27 mouse cellular contexts compared by ENCODE assay signal in genomic region chr7:128884015-128884414, GRCm38 (mm10).
A peak's percentile ranks its signal among the peaks of the same experiment; 100 is the strongest.
DNase-seq lines count a peak whose midpoint lies in the region; ATAC-seq and TF ChIP-seq lines count a peak whose summit lies in the region.
"Had no signal": no experiment of that assay in that cellular context is flagged by ENCODE, and none has a peak within 500 bp of the region (broad histone marks: within the 10 kb centered on the region; RNA-seq: fewer than 3 reads in every experiment).

No protein-coding gene starts in this region.

- WGBS in midbrain, postnatal 0 days: 67% methylated on average over 3 of the region's 3 CpGs
- 73% methylated on average over 3 of the region's 3 CpGs for WGBS in midbrain, embryonic 13.5 days

- no peak overlapping the region for H3K4me3 ChIP-seq in layer of hippocampus, adult 2 months
- no peak overlapping the region for H3K4me3 ChIP-seq in midbrain, postnatal 0 days (ENCODE audit: low read depth, low read length)
- no peak overlapping the region for H3K4me3 ChIP-seq in midbrain, embryonic 13.5 days (replicated peaks)
- no peak overlapping the region for H3K4me3 ChIP-seq in E14TG2a.4 (replicated peaks; ENCODE audit: low read length)
- H3K4me3 ChIP-seq: embryonic facial prominence, embryonic 12.5 days; heart, embryonic 12.5 days; hindbrain, embryonic 15.5 days; left cerebral cortex, adult 2 months; limb, embryonic 12.5 days; lung, embryonic 15.5 days; megakaryocyte, embryonic 14.5 days; midbrain, embryonic 12.5 days; stomach, embryonic 15.5 days had no signal

- peak; percentile 52 for TF ChIP-seq CTCF in layer of hippocampus, adult 2 months (conservative IDR thresholded peaks at IDR 0.05)
- 0 out of 2 replicates have a peak, but pooled peaks have one; percentile 22 for TF ChIP-seq CTCF in midbrain, postnatal 0 days (IDR thresholded peaks at IDR 0.05)
- peak; percentile 53 for TF ChIP-seq CTCF in E14TG2a.4 (conservative IDR thresholded peaks at IDR 0.05; ENCODE audit: low read length)

- no peak for ATAC-seq in midbrain, postnatal 0 days (ENCODE audit: low FRiP score)
- no peak for ATAC-seq in midbrain, embryonic 13.5 days
- ATAC-seq: forebrain, embryonic 14.5 days had no signal

- no peaks in the 10 kb centered on the region for H3K9me3 ChIP-seq in midbrain, postnatal 0 days (ENCODE audit: low read length)
- no peaks in the 10 kb centered on the region for H3K9me3 ChIP-seq in midbrain, embryonic 13.5 days
- H3K9me3 ChIP-seq in E14TG2a.4 (ENCODE audit: low read length): no peaks in the 10 kb centered on the region
- H3K9me3 ChIP-seq: embryonic facial prominence, embryonic 12.5 days; hindbrain, embryonic 15.5 days; limb, embryonic 12.5 days; lung, embryonic 15.5 days; megakaryocyte, embryonic 14.5 days; midbrain, embryonic 12.5 days; stomach, embryonic 15.5 days had no signal

- H3K9ac ChIP-seq in midbrain, postnatal 0 days (replicated peaks; ENCODE audit: low read length, poor library complexity, severe bottlenecking): no peak overlapping the region
- no peak overlapping the region for H3K9ac ChIP-seq in midbrain, embryonic 13.5 days (replicated peaks)
- H3K9ac ChIP-seq: embryonic facial prominence, embryonic 12.5 days; heart, embryonic 12.5 days; hindbrain, embryonic 15.5 days; limb, embryonic 12.5 days; lung, embryonic 15.5 days; midbrain, embryonic 12.5 days; stomach, embryonic 15.5 days had no signal

- intact Hi-C loops in heart, postnatal 14 days (cut with DNase I): no loop called here

- no peaks in the 10 kb centered on the region for H3K4me1 ChIP-seq in midbrain, postnatal 0 days (ENCODE audit: insufficient read depth, low read length)
- no peaks in the 10 kb centered on the region for H3K4me1 ChIP-seq in midbrain, embryonic 13.5 days (replicated peaks)
- 0 out of 2 replicates have a peak, but pooled peaks cover 8% of the 10 kb centered on the region for H3K4me1 ChIP-seq in E14TG2a.4 (replicated peaks; ENCODE audit: low read depth, low read length)
- H3K4me1 ChIP-seq: embryonic facial prominence, embryonic 12.5 days; heart, embryonic 12.5 days; hindbrain, embryonic 15.5 days; limb, embryonic 12.5 days; lung, embryonic 15.5 days; megakaryocyte, embryonic 14.5 days; midbrain, embryonic 12.5 days; stomach, embryonic 15.5 days had no signal

- no peaks in the 10 kb centered on the region for H3K27me3 ChIP-seq in midbrain, postnatal 0 days (ENCODE audit: insufficient read depth, low read length)
- H3K27me3 ChIP-seq in midbrain, embryonic 13.5 days: no peaks in the 10 kb centered on the region
- no peaks in the 10 kb centered on the region for H3K27me3 ChIP-seq in E14TG2a.4 (ENCODE audit: insufficient read depth, low read length)
- H3K27me3 ChIP-seq: embryonic facial prominence, embryonic 12.5 days; heart, embryonic 12.5 days; hindbrain, embryonic 15.5 days; limb, embryonic 12.5 days; lung, embryonic 15.5 days; megakaryocyte, embryonic 14.5 days; midbrain, embryonic 12.5 days; stomach, embryonic 15.5 days had no signal

- DNase-seq in layer of hippocampus, adult 2 months (ENCODE audit: low spot score in 2 of 2): no peak
- no peak for DNase-seq in layer of hippocampus, postnatal 25 days (ENCODE audit: extremely low spot score in 1 of 2, low spot score in 1 of 2)
- DNase-seq in midbrain, postnatal 0 days (ENCODE audit: low spot score): no peak
- DNase-seq in cerebellum, postnatal 14 days: no peak
- no peak for DNase-seq in heart, postnatal 14 days
- DNase-seq: cerebellum, adult 11 months; cerebellum, adult 9-10 months; embryo, embryonic 11 days; gastrocnemius, postnatal 25 days; heart, adult 18-20 months; kidney, adult 8-10 months; kidney, postnatal 10 days; lung, postnatal 4 days; right cerebral cortex, postnatal 25 days; thymus, postnatal 14 days had no signal

- no peak overlapping the region for H3K27ac ChIP-seq in layer of hippocampus, adult 2 months
- H3K27ac ChIP-seq in midbrain, postnatal 0 days (ENCODE audit: low read depth, low read length): no peak overlapping the region
- no peak overlapping the region for H3K27ac ChIP-seq in midbrain, embryonic 13.5 days
- H3K27ac ChIP-seq: embryonic facial prominence, embryonic 12.5 days; hindbrain, embryonic 15.5 days; left cerebral cortex, adult 2 months; limb, embryonic 12.5 days; lung, embryonic 15.5 days; midbrain, embryonic 12.5 days; stomach, embryonic 15.5 days had no signal

- no peaks in the 10 kb centered on the region for H3K36me3 ChIP-seq in midbrain, postnatal 0 days (ENCODE audit: insufficient read depth, low read length)
- no peaks in the 10 kb centered on the region for H3K36me3 ChIP-seq in midbrain, embryonic 13.5 days
- H3K36me3 ChIP-seq in E14TG2a.4 (ENCODE audit: insufficient read depth, low read length): no peaks in the 10 kb centered on the region
- H3K36me3 ChIP-seq: embryonic facial prominence, embryonic 12.5 days; heart, embryonic 12.5 days; hindbrain, embryonic 15.5 days; limb, embryonic 12.5 days; lung, embryonic 15.5 days; midbrain, embryonic 12.5 days; stomach, embryonic 15.5 days had no signal

- no peak overlapping the region for H3K4me2 ChIP-seq in midbrain, postnatal 0 days (ENCODE audit: low read depth, low read length, poor library complexity, severe bottlenecking)
- no peak overlapping the region for H3K4me2 ChIP-seq in midbrain, embryonic 13.5 days (replicated peaks)
- H3K4me2 ChIP-seq: embryonic facial prominence, embryonic 12.5 days; heart, embryonic 12.5 days; hindbrain, embryonic 15.5 days; limb, embryonic 12.5 days; lung, embryonic 15.5 days; midbrain, embryonic 12.5 days; stomach, embryonic 15.5 days had no signal
